Comparison of ENCODE assay signal across 8 mouse cellular contexts in the genomic region with DNA sequence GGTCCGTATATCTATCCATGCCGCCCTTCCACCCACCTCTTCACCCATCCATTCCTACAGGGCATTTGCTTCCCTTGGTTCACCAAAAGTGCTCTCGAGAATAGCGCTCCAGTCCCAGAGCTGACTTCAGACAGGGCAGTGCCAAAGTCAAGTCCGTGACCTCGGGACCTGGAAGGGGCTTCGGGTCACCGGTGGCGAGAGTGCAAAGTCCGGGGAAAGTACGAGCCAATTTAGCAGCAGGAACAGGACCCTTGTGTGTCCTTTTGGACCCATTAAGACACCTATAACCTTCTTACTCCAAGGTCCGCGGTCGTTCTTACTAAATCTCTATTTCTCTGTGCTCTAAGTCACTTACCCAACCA. TPM values are rescaled to one million over a fixed set of nuclear protein-coding genes. Genes with fewer than 3 reads are reported as not detected.
DNase-seq lines count a peak whose midpoint lies in the region; ATAC-seq and TF ChIP-seq lines count a peak whose summit lies in the region.

No protein-coding gene starts in this region.

- H3K27ac ChIP-seq in heart, embryonic 15.5 days: peak overlapping the region; percentile 97
- peak overlapping the region; percentile 78 for H3K27ac ChIP-seq in brown adipose tissue, adult 24 weeks (replicated peaks; ENCODE audit: low read depth, low read length)
- peak overlapping the region; percentile 93 for H3K27ac ChIP-seq in liver, postnatal 0 days (ENCODE audit: low read depth)

- peak overlapping the region; percentile 52 for H3K9ac ChIP-seq in heart, embryonic 15.5 days
- H3K9ac ChIP-seq in liver, postnatal 0 days (replicated peaks): peak overlapping the region; percentile 89

- H3K9me3 ChIP-seq in heart, embryonic 15.5 days (replicated peaks): no peaks in the 10 kb centered on the region
- no peaks in the 10 kb centered on the region for H3K9me3 ChIP-seq in liver, postnatal 0 days (ENCODE audit: low read length)

- H3K4me1 ChIP-seq in heart, embryonic 15.5 days (replicated peaks): peaks cover 33% of the 10 kb centered on the region
- H3K4me1 ChIP-seq in brown adipose tissue, adult 24 weeks (ENCODE audit: control insufficient read depth, insufficient read depth, insufficient read length, low read length): no peaks in the 10 kb centered on the region
- H3K4me1 ChIP-seq in liver, postnatal 0 days (ENCODE audit: insufficient read depth): peaks cover 31% of the 10 kb centered on the region

- H3K4me2 ChIP-seq in heart, embryonic 15.5 days: peak overlapping the region; percentile 98
- peak overlapping the region; percentile 99 for H3K4me2 ChIP-seq in liver, postnatal 0 days (ENCODE audit: low read depth, low read length)

- TF ChIP-seq CTCF in liver, postnatal 0 days (IDR thresholded peaks at IDR 0.05; ENCODE audit: low read depth): no peak

- no peaks in the 10 kb centered on the region for H3K27me3 ChIP-seq in heart, embryonic 15.5 days
- H3K27me3 ChIP-seq in liver, postnatal 0 days (ENCODE audit: insufficient read depth, low read length): no peaks in the 10 kb centered on the region

- peaks cover 9% of the 10 kb centered on the region; the same call in 1 of the 2 replicates for H3K36me3 ChIP-seq in heart, embryonic 15.5 days
- H3K36me3 ChIP-seq in liver, postnatal 0 days (replicated peaks; ENCODE audit: insufficient read depth, low read length): peaks cover 15% of the 10 kb centered on the region

- no peak for TF ChIP-seq EP300 in liver, postnatal 0 days (IDR thresholded peaks at IDR 0.05; ENCODE audit: low read depth)

- ATAC-seq in heart, embryonic 15.5 days (replicated peaks; ENCODE audit: insufficient number of reproducible peaks, insufficient read depth, low FRiP score, low read depth): no peak
- peak; percentile 29 for ATAC-seq in inflammation-experienced regulatory T-cells, adult 6 months
- no peak for ATAC-seq in liver, postnatal 0 days

- under 1% methylated on average over 14 of the region's 14 CpGs for WGBS in heart, embryonic 15.5 days
- under 1% methylated on average over 14 of the region's 14 CpGs for WGBS in liver, postnatal 0 days (ENCODE audit: insufficient replicate concordance)

- peak overlapping the region; percentile 86 for H3K4me3 ChIP-seq in heart, embryonic 15.5 days
- peak overlapping the region; percentile 86 for H3K4me3 ChIP-seq in brown adipose tissue, adult 24 weeks (ENCODE audit: insufficient read depth, low read depth, low read length)
- H3K4me3 ChIP-seq in liver, postnatal 0 days (ENCODE audit: low read depth, low read length): peak overlapping the region; percentile 85

- DNase-seq in heart, adult 8-10 months (ENCODE audit: low spot score): no peak
- DNase-seq in liver, postnatal 0 days: no peak
- DNase-seq in thymus, postnatal 0 days (ENCODE audit: low spot score): no peak
- DNase-seq in urinary bladder, postnatal 14 days (ENCODE audit: low spot score): no peak
- no peak for DNase-seq in ovary, adult 18-20 months (ENCODE audit: low spot score)

RNA-seq across cellular contexts. Expression of gene Hes6, which starts 0.3 kb away (rescaled TPM):
- 72.4 and 128 TPM in 2 replicates for polyA plus RNA-seq in heart, embryonic 15.5 days (2015; fragmentation: Nextera tagmentation; extraction: Ambion mirVana)
- 10 to 100 TPM; 18.6 to 20.4 (median 20.0) TPM for total RNA-seq in heart, adult 8-10 months (2022)
- 7.8 and 10.9 TPM in 2 replicates for polyA plus RNA-seq in brown adipose tissue, adult 24 weeks (2012; ENCODE audit: insufficient read depth, insufficient read length, missing spikeins)
- 10 to 100 TPM; 11.0 to 13.3 (median 11.4) TPM for polyA plus RNA-seq in inflammation-experienced regulatory T-cells, adult 6 months (2017; shearing (Covaris generic))
- polyA plus RNA-seq in liver, postnatal 0 days (2015; fragmentation: Nextera tagmentation; extraction: Ambion mirVana): 33.1 and 35.0 TPM in 2 replicates
- polyA plus RNA-seq in thymus, postnatal 0 days (2015; fragmentation: Nextera tagmentation; extraction: Ambion mirVana): 216 and 236 TPM in 2 replicates

RNA-seq across cellular contexts. Expression of gene Ilkap, which starts 14.9 kb away (rescaled TPM):
- 96.7 and 110 TPM in 2 replicates for polyA plus RNA-seq in heart, embryonic 15.5 days (2015; fragmentation: Nextera tagmentation; extraction: Ambion mirVana)
- total RNA-seq in heart, adult 8-10 months (2022): 10 to 100 TPM; 41.5 to 53.3 (median 44.4) TPM
- polyA plus RNA-seq in brown adipose tissue, adult 24 weeks (2012; ENCODE audit: insufficient read depth, insufficient read length, missing spikeins): 37.9 and 39.9 TPM in 2 replicates
- polyA plus RNA-seq in inflammation-experienced regulatory T-cells, adult 6 months (2017; shearing (Covaris generic)): 10 to 100 TPM; 30.1 to 46.9 (median 37.7) TPM
- 40.3 and 42.8 TPM in 2 replicates for polyA plus RNA-seq in liver, postnatal 0 days (2015; fragmentation: Nextera tagmentation; extraction: Ambion mirVana)
- polyA plus RNA-seq in thymus, postnatal 0 days (2015; fragmentation: Nextera tagmentation; extraction: Ambion mirVana): 129 and 133 TPM in 2 replicates

RNA-seq across cellular contexts. Expression of gene Per2, which starts 45.6 kb away (rescaled TPM):
- 4.5 and 5.0 TPM in 2 replicates for polyA plus RNA-seq in heart, embryonic 15.5 days (2015; fragmentation: Nextera tagmentation; extraction: Ambion mirVana)
- total RNA-seq in heart, adult 8-10 months (2022): 10 to 100 TPM in 3 of 4 experiments, 1 to 10 TPM in 1; 8.3 to 15.0 (median 13.5) TPM
- polyA plus RNA-seq in brown adipose tissue, adult 24 weeks (2012; ENCODE audit: insufficient read depth, insufficient read length, missing spikeins): 1.6 and 6.7 TPM in 2 replicates
- polyA plus RNA-seq in inflammation-experienced regulatory T-cells, adult 6 months (2017; shearing (Covaris generic)): 1 to 10 TPM in 2 of 3 experiments, under 1 TPM in 1; 0.69 to 1.6 (median 1.2) TPM
- polyA plus RNA-seq in liver, postnatal 0 days (2015; fragmentation: Nextera tagmentation; extraction: Ambion mirVana): 2.4 and 2.5 TPM in 2 replicates
- 0.95 and 1.1 TPM in 2 replicates for polyA plus RNA-seq in thymus, postnatal 0 days (2015; fragmentation: Nextera tagmentation; extraction: Ambion mirVana)

RNA-seq across cellular contexts. Expression of gene Erfe, which starts 47.3 kb away (rescaled TPM):
- polyA plus RNA-seq in heart, embryonic 15.5 days (2015; fragmentation: Nextera tagmentation; extraction: Ambion mirVana): 0.78 and 1.5 TPM in 2 replicates
- total RNA-seq in heart, adult 8-10 months (2022): under 1 TPM in 1 of 4 experiments, not detected in 3; 0.09 TPM
- not detected in 2 replicates for polyA plus RNA-seq in brown adipose tissue, adult 24 weeks (2012; ENCODE audit: insufficient read depth, insufficient read length, missing spikeins)
- not detected for polyA plus RNA-seq in inflammation-experienced regulatory T-cells, adult 6 months (2017; shearing (Covaris generic))
- polyA plus RNA-seq in liver, postnatal 0 days (2015; fragmentation: Nextera tagmentation; extraction: Ambion mirVana): 0.95 and 1.3 TPM in 2 replicates
- 1.1 and 1.3 TPM in 2 replicates for polyA plus RNA-seq in thymus, postnatal 0 days (2015; fragmentation: Nextera tagmentation; extraction: Ambion mirVana)
